Mouse (Mus musculus) adrenal gland, postnatal 0 days (tissue): ENCODE measurements around the gene Dedd2. TPM values are rescaled to one million over a fixed set of nuclear protein-coding genes. Genes with fewer than 3 reads are reported as not detected.

Source experiments
- microRNA-seq: library from miRNA; unstranded; fragments of <30 nt; microRNA quantifications from one replicate; pipeline ENCODE4, GENCODE M21; 2016; ENCODE audit warnings: borderline replicate concordance; ENCODE audit not compliant: insufficient number of aligned reads
- polyA plus RNA-seq: library from polyadenylated mRNA; unstranded; fragments of >200 nt; fragmentation: Nextera tagmentation; extraction: Ambion mirVana; gene quantifications from 2 replicates; pipeline ENCODE4 v1.2.1, GENCODE M21; 2015

The Dedd2 gene
- 12.6 and 13.3 TPM in 2 replicates for polyA plus RNA-seq

DNA sequence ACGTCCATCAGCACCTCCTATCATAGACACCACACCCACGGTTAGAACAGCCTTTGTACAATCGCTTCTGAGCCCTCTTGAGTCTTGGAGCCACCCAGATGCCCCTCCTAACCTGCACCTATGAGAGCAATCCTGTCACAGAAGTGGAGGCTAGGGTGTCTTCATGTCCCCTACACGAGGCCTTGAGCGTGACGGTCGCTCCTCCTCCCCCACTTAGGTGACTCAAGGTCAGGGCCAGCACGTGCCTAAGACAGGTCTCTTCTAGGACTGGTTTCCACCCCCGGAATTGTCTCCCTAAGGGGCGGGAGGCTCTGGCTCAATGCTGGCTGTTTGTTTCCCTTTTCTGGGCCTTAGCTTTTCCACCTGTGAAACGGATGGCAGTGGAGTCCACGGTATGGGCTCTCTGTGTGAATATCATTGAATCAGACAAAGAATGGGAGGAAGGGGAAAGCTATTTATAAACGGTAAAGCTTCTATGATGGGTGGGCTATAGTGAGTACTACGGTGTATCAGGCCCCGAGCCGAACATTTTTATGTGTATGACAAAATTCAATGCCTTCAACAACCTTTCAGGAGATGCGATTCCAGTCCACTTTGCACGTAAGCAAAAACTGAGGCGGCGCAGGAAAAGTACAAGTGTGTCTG, at the start of gene Dedd2:
Gene Dedd2 (minus strand): TSS at position 159 of the 645 bp plus-strand sequence.

DNA sequence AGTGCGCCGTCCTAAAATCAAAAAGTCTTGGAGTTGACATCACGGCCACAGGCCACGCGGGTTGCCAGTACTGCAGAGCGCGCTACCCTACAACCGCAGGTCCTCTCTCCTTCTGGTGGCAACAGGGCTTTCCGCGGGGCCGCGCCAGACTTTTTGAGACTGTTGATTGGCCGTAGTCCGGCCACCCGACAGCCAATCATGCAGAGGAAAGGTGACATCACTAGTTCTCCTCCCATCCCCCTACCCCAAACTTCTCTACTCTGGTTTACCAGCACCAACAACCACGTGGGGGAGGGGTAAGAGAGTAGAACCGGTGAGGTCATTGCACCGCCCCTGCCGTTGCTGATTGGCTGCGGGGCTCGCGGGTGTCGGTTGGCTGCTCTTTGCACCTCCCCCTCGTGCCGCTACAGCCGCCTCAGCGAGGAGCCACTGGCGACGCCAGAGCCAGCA, 46.9 kb upstream of the Dedd2 start, which contains the start of gene Cic:
Gene Cic (plus strand): TSS at position 404 of the 450 bp plus-strand sequence.

DNA sequence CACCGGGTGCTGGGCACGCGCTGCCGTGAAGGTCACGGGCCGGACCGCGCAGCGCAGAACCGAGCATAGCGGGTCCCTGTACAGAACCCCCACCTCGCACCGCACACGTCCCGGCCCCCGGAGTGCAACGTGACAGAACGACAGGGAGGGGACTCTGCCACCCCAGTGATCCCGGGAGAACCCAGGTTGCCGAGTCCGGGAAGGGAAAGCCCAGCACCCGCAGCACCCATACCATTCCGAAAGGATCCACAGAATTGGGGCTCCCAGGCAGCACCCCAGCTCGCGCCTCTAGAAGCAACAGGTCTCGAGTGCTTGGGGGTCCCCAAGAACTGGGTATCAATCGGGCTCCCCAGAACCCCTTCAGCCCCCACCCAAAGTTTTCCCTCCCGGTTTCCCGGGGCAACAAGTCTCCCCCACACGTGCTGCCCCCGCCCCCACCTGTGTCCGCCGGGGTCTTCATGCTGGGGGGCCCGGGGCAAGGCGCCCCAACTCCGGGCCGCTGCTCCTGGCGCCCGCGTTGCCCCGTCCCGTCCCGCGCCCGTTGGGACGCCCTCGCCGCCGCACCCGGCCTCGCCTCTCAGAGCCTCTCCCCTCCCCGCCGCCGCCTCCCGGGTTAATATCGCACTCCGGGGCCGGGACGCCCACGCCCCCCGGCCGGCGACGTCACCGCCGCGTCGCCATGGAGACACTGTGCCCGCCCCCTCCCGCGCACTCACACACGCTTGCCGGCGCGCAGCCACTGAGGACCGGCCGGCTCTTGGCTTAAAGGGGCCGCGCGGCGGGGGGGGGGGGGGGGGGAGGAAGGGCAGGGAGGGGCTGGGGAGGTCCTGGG, 29.9 kb upstream of the Dedd2 start, which contains the start of gene Erf:
Gene Erf (minus strand): TSS at position 621 of the 832 bp plus-strand sequence.

DNA sequence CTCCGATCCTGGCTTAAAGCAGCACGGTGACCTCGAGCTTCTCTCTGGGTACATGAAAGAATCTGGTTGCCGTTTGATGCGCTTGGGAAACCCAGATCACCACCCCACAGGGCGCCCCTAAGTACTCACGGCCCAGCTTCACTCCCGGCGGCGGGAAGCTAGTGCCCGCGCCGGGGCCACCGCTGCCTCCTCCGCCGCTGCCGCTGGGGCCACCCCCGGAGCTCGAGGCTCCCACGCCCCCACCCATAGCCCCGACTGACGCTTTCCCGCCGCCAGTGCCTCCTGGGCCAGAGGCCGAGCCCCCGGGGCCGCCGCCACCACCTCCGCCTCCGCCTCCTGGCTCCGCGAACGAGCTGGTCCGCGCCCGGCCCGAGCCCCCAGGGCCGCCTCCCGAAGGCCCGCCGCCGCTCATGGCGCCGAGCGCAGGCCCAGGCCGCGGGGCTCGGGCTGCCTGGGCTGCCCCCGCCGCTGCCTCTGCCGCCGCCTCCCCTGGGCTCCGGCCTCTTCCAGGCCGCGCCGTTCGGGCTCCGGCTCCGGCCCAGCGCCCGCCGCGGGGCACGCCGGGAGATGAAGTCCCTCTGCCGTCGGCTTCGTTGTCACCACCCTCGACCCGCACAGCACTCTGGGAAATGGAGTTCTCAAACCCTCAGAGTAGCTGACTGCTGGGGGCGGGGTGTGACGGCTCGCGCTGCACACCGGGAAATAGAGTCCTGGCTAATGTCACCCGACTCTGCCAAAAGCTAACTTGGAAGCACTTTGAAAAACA, 17.0 kb upstream of the Dedd2 start, which contains the start of gene Gsk3a:
Gene Gsk3a (minus strand): TSS at position 603 of the 766 bp plus-strand sequence.

DNA sequence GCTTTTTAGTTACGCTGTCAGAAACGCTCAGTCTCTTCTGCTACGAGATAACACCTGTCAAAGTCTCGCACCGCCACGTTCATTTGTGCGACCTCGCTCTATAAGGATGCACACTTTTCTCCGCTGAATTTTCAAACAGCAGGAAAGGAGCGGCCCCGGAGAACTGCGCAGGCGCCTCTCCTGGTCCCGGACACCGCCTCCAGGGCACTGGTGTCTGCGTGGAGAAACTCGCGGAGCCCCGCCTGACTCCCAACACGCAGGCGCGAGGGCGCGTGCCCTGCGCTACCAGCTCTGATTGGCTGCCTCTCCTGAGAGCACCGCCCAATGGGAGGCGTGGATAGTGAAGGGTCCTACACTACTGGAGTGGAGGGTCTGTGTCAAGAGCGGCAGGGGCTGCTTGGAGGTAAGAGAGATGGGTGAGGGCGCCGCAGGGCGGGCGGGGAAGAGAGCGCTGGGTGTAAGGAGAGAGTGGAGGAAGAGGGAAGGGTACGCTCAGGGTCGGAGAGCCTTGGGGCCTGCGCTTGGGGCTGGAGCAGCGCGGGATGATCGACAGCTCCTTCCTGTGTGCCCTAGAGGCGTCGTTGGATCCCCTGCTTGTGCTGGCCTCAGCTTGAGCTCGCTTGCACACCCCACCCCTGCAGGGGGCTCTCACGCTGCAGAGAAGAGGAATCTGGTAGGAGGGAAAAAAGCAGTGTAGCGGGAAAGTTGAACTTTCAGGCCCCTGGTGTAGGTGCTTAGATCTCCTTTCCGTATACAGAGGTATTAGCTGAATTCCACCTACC, 878 bp upstream of the Dedd2 start, which contains the start of gene Zfp526:
Gene Zfp526 (plus strand): TSS at position 324 of the 782 bp plus-strand sequence.

DNA sequence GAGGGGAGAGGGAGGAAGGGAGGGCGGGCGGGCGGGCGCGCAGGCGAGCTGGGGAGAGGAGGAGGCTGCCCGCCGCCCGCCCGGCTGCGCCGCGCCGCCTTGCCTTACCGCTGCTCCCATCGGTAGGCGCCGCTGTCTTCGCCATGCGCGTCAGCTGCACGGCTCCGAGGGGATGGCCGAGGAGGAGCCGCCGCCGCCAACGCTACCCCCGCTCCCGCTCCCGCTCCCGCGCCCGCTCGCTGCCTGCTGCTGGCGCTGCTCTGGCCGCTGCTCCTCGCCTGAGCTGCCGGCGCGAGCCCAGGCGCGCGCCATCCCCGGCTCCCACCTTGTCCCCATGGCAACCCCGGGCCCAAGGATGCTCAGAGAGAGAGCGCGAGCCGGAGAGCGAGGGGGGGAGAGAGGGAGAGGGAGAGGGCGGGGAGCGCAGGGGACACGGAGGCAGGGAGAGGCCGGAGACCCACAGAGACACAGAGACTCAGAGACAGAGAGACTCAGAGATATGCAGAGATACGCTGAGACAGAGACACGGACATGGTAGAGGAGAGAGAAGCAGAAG, 40.7 kb downstream of the Dedd2 start, which contains the start of gene Pou2f2:
Gene Pou2f2 (minus strand): TSS at position 121 of the 556 bp plus-strand sequence.

Small RNA genes within 50 kb of the gene (microRNA-seq; reads per million reads assigned to microRNA genes)
- gene Mir7048, result not detected

Other genes starting within 250 kb of the Dedd2 start
- 474 and 646 TPM in 2 replicates for gene Rabac1, start 247.9 kb downstream of the Dedd2 start, polyA plus RNA-seq
- gene Atp1a3, start 214.7 kb downstream of the Dedd2 start, polyA plus RNA-seq, result 55.3 and 60.0 TPM in 2 replicates
- 4.1 and 5.5 TPM in 2 replicates for gene Grik5, start 148.3 kb downstream of the Dedd2 start, polyA plus RNA-seq
- 14.3 and 18.7 TPM in 2 replicates for gene Zfp574, start 148.0 kb downstream of the Dedd2 start, polyA plus RNA-seq
- 4.9 and 12.6 TPM in 2 replicates for gene Pou2f2, start 40.9 kb downstream of the Dedd2 start, polyA plus RNA-seq
- 1.5 and 2.4 TPM in 2 replicates for gene Zfp526, start 810 bp upstream of the Dedd2 start, polyA plus RNA-seq
- 8.4 and 10.2 TPM in 2 replicates for gene Gsk3a, start 17.2 kb upstream of the Dedd2 start, polyA plus RNA-seq
- gene Erf, start 30.1 kb upstream of the Dedd2 start, polyA plus RNA-seq, result 7.6 and 8.3 TPM in 2 replicates
- 21.1 and 23.1 TPM in 2 replicates for gene Cic, start 47.1 kb upstream of the Dedd2 start, polyA plus RNA-seq
- gene Pafah1b3, start 77.4 kb upstream of the Dedd2 start, polyA plus RNA-seq, result 102 and 162 TPM in 2 replicates
- gene Prr19, start 80.8 kb upstream of the Dedd2 start, polyA plus RNA-seq, result 0.13 TPM in 1 of 2 replicates, not detected in the other
- gene Tmem145, start 85.5 kb upstream of the Dedd2 start, polyA plus RNA-seq, result 3.8 and 7.2 TPM in 2 replicates
- 7.3 and 8.4 TPM in 2 replicates for gene Megf8, start 96.5 kb upstream of the Dedd2 start, polyA plus RNA-seq
- gene Cnfn, start 149.1 kb upstream of the Dedd2 start, polyA plus RNA-seq, result 0.87 and 12.3 TPM in 2 replicates
- gene Lipe, start 178.1 kb upstream of the Dedd2 start, polyA plus RNA-seq, result 12.9 and 34.8 TPM in 2 replicates
- gene Cxcl17, start 192.3 kb upstream of the Dedd2 start, polyA plus RNA-seq, result 0.43 TPM in 1 of 2 replicates, not detected in the other